Mouse (Mus musculus) liver, embryonic 15.5 days (tissue): ENCODE results near the gene Itpr1. TPM values are rescaled to one million over a fixed set of nuclear protein-coding genes. Genes with fewer than 3 reads are reported as not detected.

ENCODE experiments used
- ATAC-seq: fragments of 200-750 bp; cut with Nextera tagmentation; 2 replicates; pipeline ENCODE4 v1.8.0; 2017; ENCODE audit warnings: moderate number of reproducible peaks, mild to moderate bottlenecking, moderate library complexity; ENCODE audit not compliant: insufficient read depth
- H3K27ac ChIP-seq: fragments of 300-500 bp; sonication (generic); replicated peaks from 2 replicates; pipeline ENCODE4 v1.5.1; 2015; ENCODE audit warnings: mild to moderate bottlenecking, inconsistent platforms
- H3K27me3 ChIP-seq: fragments of 300-500 bp; sonication (generic); 2 replicates; pipeline ENCODE4 v1.6.1; 2015; ENCODE audit warnings: mild to moderate bottlenecking, inconsistent platforms
- H3K36me3 ChIP-seq: fragments of 300-500 bp; sonication (generic); replicated peaks from 2 replicates; pipeline ENCODE4 v1.6.1; 2015; ENCODE audit warnings: moderate library complexity, mild to moderate bottlenecking, inconsistent platforms
- H3K4me1 ChIP-seq: fragments of 300-500 bp; sonication (generic); replicated peaks from 2 replicates; pipeline ENCODE4 v1.6.1; 2015; ENCODE audit warnings: inconsistent platforms
- H3K4me2 ChIP-seq: fragments of 300-500 bp; sonication (generic); 2 replicates; pipeline ENCODE4 v1.6.1; 2015; ENCODE audit warnings: moderate library complexity, mild to moderate bottlenecking, inconsistent platforms
- H3K4me3 ChIP-seq: fragments of 300-500 bp; sonication (generic); replicated peaks from 2 replicates; pipeline ENCODE4 v1.5.1; 2015; ENCODE audit warnings: mild to moderate bottlenecking, inconsistent platforms
- H3K9ac ChIP-seq: fragments of 300-500 bp; sonication (generic); 2 replicates; pipeline ENCODE4 v1.6.1; 2015; ENCODE audit warnings: moderate library complexity, mild to moderate bottlenecking, inconsistent platforms
- H3K9me3 ChIP-seq: fragments of 300-500 bp; sonication (generic); replicated peaks from 2 replicates; pipeline ENCODE4 v1.6.1; 2016; ENCODE audit warnings: inconsistent platforms
- WGBS: fragments of 180-500 bp; shearing (Covaris S2); methylation state at CpG from one replicate; pipeline ENCODE4 v1.1.7; 2015; ENCODE audit warnings: mixed read lengths; ENCODE audit not compliant: insufficient replicate concordance; 5-methylcytosine and 5-hydroxymethylcytosine counted together
- polyA plus RNA-seq: library from polyadenylated mRNA; unstranded; fragments of >200 nt; fragmentation: Nextera tagmentation; extraction: Ambion mirVana; gene quantifications from 2 replicates; pipeline ENCODE4 v1.2.1, GENCODE M21; 2015

Gene Itpr1
- polyA plus RNA-seq, 1 experiment from 2014 or later: 2.1 TPM

GRCm38 (mm10) chr6:108307770-108308169 is 94.9 kb downstream of the Itpr1 start:
- Histone ChIP-seq H3K4me2 (peak overlapping the region; percentile 56), H3K27ac (no peak overlapping the region), H3K9me3 (no peaks in the 10 kb centered on the region), H3K4me1 (peaks cover 12% of the 10 kb centered on the region), H3K27me3 (no peaks in the 10 kb centered on the region), H3K4me3 (peak overlapping the region; percentile 29; the same call in 1 of the 2 replicates), H3K36me3 (no peaks in the 10 kb centered on the region), H3K9ac (no peak overlapping the region)
- WGBS: 78% methylated on average over 6 of the region's 6 CpGs
- no peak for ATAC-seq

GRCm38 (mm10) chr6:108309391-108310182 is 96.7 kb downstream of the Itpr1 start:
- Histone ChIP-seq H3K9ac (no peak overlapping the region), H3K4me3 (no peak overlapping the region), H3K4me1 (peaks cover 10% of the 10 kb centered on the region), H3K27ac (no peak overlapping the region), H3K27me3 (no peaks in the 10 kb centered on the region), H3K9me3 (no peaks in the 10 kb centered on the region), H3K36me3 (no peaks in the 10 kb centered on the region), H3K4me2 (no peak overlapping the region)
- 61% methylated on average over 8 of the region's 8 CpGs for WGBS
- no peak for ATAC-seq

GRCm38 (mm10) chr6:108313056-108313455 is 100.2 kb downstream of the Itpr1 start:
- H3K4me2 ChIP-seq: no peak overlapping the region
- 39% methylated on average over 1 of the region's 1 CpGs for WGBS
- no peak overlapping the region for H3K27ac ChIP-seq
- H3K4me1 ChIP-seq: no peaks in the 10 kb centered on the region
- no peaks in the 10 kb centered on the region for H3K27me3 ChIP-seq
- H3K9me3 ChIP-seq: no peaks in the 10 kb centered on the region
- ATAC-seq: no peak
- no peaks in the 10 kb centered on the region for H3K36me3 ChIP-seq
- no peak overlapping the region for H3K4me3 ChIP-seq
- no peak overlapping the region for H3K9ac ChIP-seq

- no peak overlapping the region for H3K4me2 ChIP-seq
- ATAC-seq: no peak
- H3K4me3 ChIP-seq: no peak overlapping the region
- H3K27ac ChIP-seq: no peak overlapping the region
- H3K27me3 ChIP-seq: no peaks in the 10 kb centered on the region
- no peaks in the 10 kb centered on the region for H3K36me3 ChIP-seq
- WGBS: 78% methylated on average over 1 of the region's 1 CpGs
- H3K9me3 ChIP-seq: no peaks in the 10 kb centered on the region
- H3K4me1 ChIP-seq: no peaks in the 10 kb centered on the region
- no peak overlapping the region for H3K9ac ChIP-seq
Observed at GRCm38 (mm10) chr6:108313997-108314396, 101.1 kb downstream of the Itpr1 start.

- H3K4me1 ChIP-seq: no peaks in the 10 kb centered on the region
- H3K27ac ChIP-seq: no peak overlapping the region
- no peak for ATAC-seq
- H3K9me3 ChIP-seq: no peaks in the 10 kb centered on the region
- no peaks in the 10 kb centered on the region for H3K27me3 ChIP-seq
- no peak overlapping the region for H3K4me2 ChIP-seq
- H3K4me3 ChIP-seq: no peak overlapping the region
- H3K36me3 ChIP-seq: no peaks in the 10 kb centered on the region
- 58% methylated on average over 4 of the region's 4 CpGs for WGBS
- no peak overlapping the region for H3K9ac ChIP-seq
Observed at GRCm38 (mm10) chr6:108316268-108316824, 103.5 kb downstream of the Itpr1 start.

- no peak for ATAC-seq
- Histone ChIP-seq H3K4me3 (no peak overlapping the region), H3K4me2 (no peak overlapping the region), H3K9ac (no peak overlapping the region), H3K4me1 (no peaks in the 10 kb centered on the region), H3K27me3 (no peaks in the 10 kb centered on the region), H3K9me3 (no peaks in the 10 kb centered on the region), H3K27ac (no peak overlapping the region), H3K36me3 (no peaks in the 10 kb centered on the region)
- 73% methylated on average over 1 of the region's 1 CpGs for WGBS
Observed at GRCm38 (mm10) chr6:108316951-108317350, 104.1 kb downstream of the Itpr1 start.

- ATAC-seq: no peak
- no peaks in the 10 kb centered on the region for H3K9me3 ChIP-seq
- 74% methylated on average over 2 of the region's 2 CpGs for WGBS
- peaks cover 4% of the 10 kb centered on the region for H3K4me1 ChIP-seq
- H3K9ac ChIP-seq: no peak overlapping the region
- no peak overlapping the region for H3K4me3 ChIP-seq
- H3K36me3 ChIP-seq: no peaks in the 10 kb centered on the region
- no peak overlapping the region for H3K4me2 ChIP-seq
- no peak overlapping the region for H3K27ac ChIP-seq
- H3K27me3 ChIP-seq: no peaks in the 10 kb centered on the region
Observed at GRCm38 (mm10) chr6:108321653-108322052, 108.8 kb downstream of the Itpr1 start.

- Histone ChIP-seq H3K9ac (no peak overlapping the region), H3K4me1 (peaks cover 9% of the 10 kb centered on the region), H3K9me3 (no peaks in the 10 kb centered on the region), H3K4me3 (no peak overlapping the region), H3K4me2 (no peak overlapping the region), H3K36me3 (no peaks in the 10 kb centered on the region), H3K27ac (no peak overlapping the region), H3K27me3 (no peaks in the 10 kb centered on the region)
- ATAC-seq: no peak
- 64% methylated on average over 6 of the region's 6 CpGs for WGBS
Observed at GRCm38 (mm10) chr6:108324464-108325025, 111.6 kb downstream of the Itpr1 start.

- no peak for ATAC-seq
- H3K4me3 ChIP-seq: no peak overlapping the region
- H3K4me2 ChIP-seq: no peak overlapping the region
- no peak overlapping the region for H3K27ac ChIP-seq
- no peaks in the 10 kb centered on the region for H3K9me3 ChIP-seq
- H3K9ac ChIP-seq: no peak overlapping the region
- WGBS: 81% methylated on average over 10 of the region's 10 CpGs
- peaks cover 9% of the 10 kb centered on the region for H3K4me1 ChIP-seq
- no peaks in the 10 kb centered on the region for H3K36me3 ChIP-seq
- no peaks in the 10 kb centered on the region for H3K27me3 ChIP-seq
Observed at GRCm38 (mm10) chr6:108325400-108325799, 112.5 kb downstream of the Itpr1 start.

GRCm38 (mm10) chr6:108325948-108326411 is 113.1 kb downstream of the Itpr1 start:
- Histone ChIP-seq H3K4me1 (peaks cover 9% of the 10 kb centered on the region), H3K36me3 (no peaks in the 10 kb centered on the region), H3K9ac (no peak overlapping the region), H3K9me3 (no peaks in the 10 kb centered on the region), H3K4me2 (no peak overlapping the region), H3K27me3 (no peaks in the 10 kb centered on the region), H3K27ac (no peak overlapping the region), H3K4me3 (no peak overlapping the region)
- ATAC-seq: no peak
- WGBS: 54% methylated on average over 12 of the region's 12 CpGs

- Histone ChIP-seq H3K9ac (no peak overlapping the region), H3K27ac (no peak overlapping the region), H3K4me1 (peaks cover 11% of the 10 kb centered on the region), H3K4me3 (no peak overlapping the region), H3K36me3 (no peaks in the 10 kb centered on the region), H3K4me2 (no peak overlapping the region), H3K27me3 (no peaks in the 10 kb centered on the region), H3K9me3 (no peaks in the 10 kb centered on the region)
- 69% methylated on average over 10 of the region's 10 CpGs for WGBS
- no peak for ATAC-seq
Observed at GRCm38 (mm10) chr6:108326751-108327161, 113.9 kb downstream of the Itpr1 start.
